Mouse (Mus musculus) kidney, postnatal 25 days (tissue): ENCODE data around the gene Tmem54.

ENCODE experiments used
- DNase-seq, 2 experiments: peaks; one replicate each; pipeline ENCODE4 v3.0.0; 2021; ENCODE audit warnings: mixed read lengths in 2 of 2

Gene Tmem54

GRCm38 (mm10) chr4:129130755-129131303 lies 25.5 kb downstream of the Tmem54 start:
- DNase-seq: peak; percentile 32 to 70

- DNase-seq: peak; percentile 73 to 88
These were observed 29.6 kb downstream of the Tmem54 start for GRCm38 (mm10) chr4:129134799-129135585.

- no peak for DNase-seq
These were observed 30.3 kb downstream of the Tmem54 start for GRCm38 (mm10) chr4:129135637-129136036.

- no peak for DNase-seq
These were observed 30.8 kb downstream of the Tmem54 start for GRCm38 (mm10) chr4:129136189-129136578.

GRCm38 (mm10) chr4:129136579-129137391 lies 31.4 kb downstream of the Tmem54 start, which contains the start of gene Fndc5:
Gene Fndc5 (plus strand): TSS chr4:129136999.
- DNase-seq: no peak

- no peak for DNase-seq
These were observed 32.3 kb downstream of the Tmem54 start for GRCm38 (mm10) chr4:129137392-129138321.

GRCm38 (mm10) chr4:129139642-129140041 lies 34.3 kb downstream of the Tmem54 start:
- no peak for DNase-seq

GRCm38 (mm10) chr4:129140808-129141207 lies 35.5 kb downstream of the Tmem54 start:
- DNase-seq: no peak

GRCm38 (mm10) chr4:129141560-129142438 lies 36.5 kb downstream of the Tmem54 start:
- DNase-seq: no peak

GRCm38 (mm10) chr4:129142439-129143045 lies 37.2 kb downstream of the Tmem54 start:
- DNase-seq: no peak

GRCm38 (mm10) chr4:129143509-129143908 lies 38.2 kb downstream of the Tmem54 start:
- no peak for DNase-seq

GRCm38 (mm10) chr4:129144401-129145367 lies 39.3 kb downstream of the Tmem54 start:
- no peak for DNase-seq

- DNase-seq: no peak
These were observed 40.1 kb downstream of the Tmem54 start for GRCm38 (mm10) chr4:129145411-129145810.

GRCm38 (mm10) chr4:129145943-129146342 lies 40.6 kb downstream of the Tmem54 start:
- no peak for DNase-seq

GRCm38 (mm10) chr4:129146392-129146791 lies 41.0 kb downstream of the Tmem54 start:
- DNase-seq: no peak

- DNase-seq: no peak
These were observed 42.3 kb downstream of the Tmem54 start for GRCm38 (mm10) chr4:129147552-129148103.

GRCm38 (mm10) chr4:129149321-129149720 lies 44.0 kb downstream of the Tmem54 start:
- no peak for DNase-seq

GRCm38 (mm10) chr4:129151276-129151811 lies 46.0 kb downstream of the Tmem54 start:
- DNase-seq: peak; percentile 21 to 73

GRCm38 (mm10) chr4:129157541-129157940 lies 52.2 kb downstream of the Tmem54 start:
- no peak for DNase-seq
